Mouse (Mus musculus) G1E (cell line): ENCODE data around the gene Myo16. TPM values are rescaled to one million over a fixed set of nuclear protein-coding genes. Genes with fewer than 3 reads are reported as not detected.
A peak's percentile ranks its signal among the peaks of the same experiment; 100 is the strongest.

Source experiments
- ATAC-seq: 2 replicates; pipeline ENCODE4 v1.8.0; 2016; ENCODE audit warnings: mild to moderate bottlenecking; ENCODE audit not compliant: insufficient number of reproducible peaks, poor library complexity, low FRiP score, severe bottlenecking; ENCODE audit errors: extremely low read depth
- DNase-seq: peaks from one replicate; pipeline ENCODE4 v3.0.0; 2012; ENCODE audit warnings: low spot score
- H3K27me3 ChIP-seq: 2 replicates; pipeline ENCODE4 v1.6.1; 2012; ENCODE audit warnings: mild to moderate bottlenecking, low read length, inconsistent platforms; ENCODE audit not compliant: insufficient read depth
- H3K36me3 ChIP-seq: replicated peaks from 2 replicates; pipeline ENCODE3; 2012; ENCODE audit warnings: mild to moderate bottlenecking, inconsistent platforms
- H3K4me1 ChIP-seq: 2 replicates; pipeline ENCODE4 v1.6.1; 2012; ENCODE audit warnings: low read depth, low read length, inconsistent platforms, mixed read lengths; ENCODE audit not compliant: insufficient read depth
- H3K4me3 ChIP-seq: 2 replicates; pipeline ENCODE4 v1.5.1; 2012; ENCODE audit warnings: low read depth, mild to moderate bottlenecking, inconsistent platforms, low read length, moderate library complexity, mixed read lengths
- H3K9me3 ChIP-seq: replicated peaks from 2 replicates; pipeline ENCODE4 v1.6.1; 2012; ENCODE audit warnings: inconsistent platforms
- CTCF ChIP-seq: IDR thresholded peaks from 2 replicates; pipeline ENCODE4 v1.5.1; 2012; ENCODE audit warnings: low read depth, low read length, inconsistent platforms, mixed read lengths
- GATA1 ChIP-seq: IDR thresholded peaks from 2 replicates; pipeline ENCODE4 v1.6.1; 2012; ENCODE audit warnings: borderline replicate concordance, low read length, inconsistent platforms, mixed read lengths
- GATA2 ChIP-seq: IDR thresholded peaks from 2 replicates; pipeline ENCODE4 v1.6.1; 2012; ENCODE audit warnings: low read depth, low read length, inconsistent platforms, borderline replicate concordance
- POLR2AphosphoS5 ChIP-seq: IDR thresholded peaks from 2 replicates; pipeline ENCODE4 v1.6.1; 2012; ENCODE audit warnings: low read depth, low read length, inconsistent platforms; ENCODE audit not compliant: insufficient replicate concordance
- TAL1 ChIP-seq: conservative IDR thresholded peaks from 2 replicates; pipeline ENCODE4 v1.6.1; 2012; ENCODE audit warnings: low read depth, low read length, inconsistent platforms, mixed read lengths
- polyA plus RNA-seq: library from polyadenylated mRNA; stranded (reverse); fragments of >175 nt; gene quantifications from 2 replicates; pipeline ENCODE4 v1.2.3, GENCODE M21; 2012
- total RNA-seq, 2 experiments: library from RNA; stranded (forward) in 1 of 2; stranded (reverse) in 1 of 2; fragments of 200-1000 nt in 1 of 2; fragments of >200 nt in 1 of 2; fragmentation: Nextera tagmentation in 1 of 2; gene quantifications; 2 replicates each; pipeline ENCODE4 v1.2.3; 2014 to 2017

The Myo16 gene
- total and polyA plus RNA-seq, 3 experiments: 0.27 to 0.90 (median 0.38) TPM

DNA sequence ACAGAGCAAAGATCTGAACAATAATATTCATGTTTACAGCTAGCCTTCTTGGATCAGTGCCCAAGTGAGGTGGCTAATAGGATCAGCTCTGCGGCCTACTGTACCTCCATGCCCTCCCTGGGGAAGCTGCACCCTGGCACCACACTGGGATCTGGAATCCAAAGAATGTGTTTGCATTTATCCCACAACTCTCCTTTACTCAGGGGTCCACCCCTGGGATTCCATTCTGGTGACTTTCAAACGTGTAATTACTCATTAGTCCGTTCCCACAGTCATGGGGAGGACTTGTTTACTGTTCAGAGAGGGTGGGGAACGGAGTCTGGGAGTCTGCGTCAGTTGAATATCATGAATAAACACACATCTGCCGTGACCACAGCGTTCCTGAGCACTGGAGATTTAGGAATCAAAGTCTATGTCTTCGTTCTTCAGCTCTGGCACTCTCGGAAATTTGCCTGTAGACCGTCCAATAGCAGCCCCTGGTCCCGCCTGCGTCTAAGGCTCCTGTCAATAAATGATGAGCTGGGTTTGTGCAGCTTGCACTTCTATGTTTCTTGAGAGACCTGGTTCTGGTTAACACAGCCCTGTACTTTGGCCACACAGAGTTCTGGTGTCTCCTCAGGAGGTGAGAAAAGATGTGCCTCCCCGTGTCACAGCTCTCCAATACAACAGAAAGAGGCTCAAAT, 511.3 kb downstream of the Myo16 start:
- peaks cover 2% of the 10 kb centered on the region; the same call in 1 of the 2 replicates for H3K9me3 ChIP-seq
- no peaks in the 10 kb centered on the region for H3K36me3 ChIP-seq
- peaks cover 57% of the 10 kb centered on the region for H3K4me1 ChIP-seq
- ATAC-seq: no peak
- H3K27me3 ChIP-seq: no peaks in the 10 kb centered on the region
- DNase-seq: no peak
- no peak overlapping the region for H3K4me3 ChIP-seq
- TF ChIP-seq CTCF (no peak), GATA1 (no peak), GATA2 (no peak), POLR2AphosphoS5 (no peak), TAL1 (no peak)

DNA sequence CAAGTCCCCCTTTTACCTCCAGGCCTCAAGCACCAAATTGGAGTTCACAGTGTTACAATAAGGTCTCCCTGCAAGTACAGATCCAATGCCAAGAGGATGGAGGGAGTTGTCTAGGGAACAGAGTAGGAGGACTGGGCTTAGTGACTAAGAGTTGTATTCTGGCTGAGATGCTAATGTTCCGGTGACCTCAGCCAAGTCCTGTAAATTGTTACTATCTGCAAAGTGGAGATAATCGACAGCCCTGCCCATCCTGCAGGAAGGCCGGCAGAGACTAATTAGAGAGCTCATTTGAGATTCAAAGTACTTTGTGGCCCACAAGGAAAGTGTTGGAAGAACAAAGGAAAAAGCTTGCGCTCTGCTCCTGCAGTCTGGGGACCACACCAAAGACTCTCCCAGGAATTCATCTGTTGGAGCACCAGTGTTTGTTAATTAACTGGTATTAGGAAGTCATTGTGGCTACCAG, 512.1 kb downstream of the Myo16 start:
- DNase-seq (no peak), ATAC-seq (no peak)
- H3K4me1 ChIP-seq: peaks cover 50% of the 10 kb centered on the region
- TF ChIP-seq CTCF (no peak), GATA2 (no peak), POLR2AphosphoS5 (no peak), GATA1 (no peak), TAL1 (no peak)
- no peaks in the 10 kb centered on the region for H3K27me3 ChIP-seq
- no peaks in the 10 kb centered on the region for H3K36me3 ChIP-seq
- H3K4me3 ChIP-seq: no peak overlapping the region
- H3K9me3 ChIP-seq: peaks cover 2% of the 10 kb centered on the region; the same call in 1 of the 2 replicates

GRCm38 (mm10) chr8:10671862-10672548, 518.3 kb downstream of the Myo16 start:
- no peak overlapping the region for H3K4me3 ChIP-seq
- no peak for ATAC-seq

DNA sequence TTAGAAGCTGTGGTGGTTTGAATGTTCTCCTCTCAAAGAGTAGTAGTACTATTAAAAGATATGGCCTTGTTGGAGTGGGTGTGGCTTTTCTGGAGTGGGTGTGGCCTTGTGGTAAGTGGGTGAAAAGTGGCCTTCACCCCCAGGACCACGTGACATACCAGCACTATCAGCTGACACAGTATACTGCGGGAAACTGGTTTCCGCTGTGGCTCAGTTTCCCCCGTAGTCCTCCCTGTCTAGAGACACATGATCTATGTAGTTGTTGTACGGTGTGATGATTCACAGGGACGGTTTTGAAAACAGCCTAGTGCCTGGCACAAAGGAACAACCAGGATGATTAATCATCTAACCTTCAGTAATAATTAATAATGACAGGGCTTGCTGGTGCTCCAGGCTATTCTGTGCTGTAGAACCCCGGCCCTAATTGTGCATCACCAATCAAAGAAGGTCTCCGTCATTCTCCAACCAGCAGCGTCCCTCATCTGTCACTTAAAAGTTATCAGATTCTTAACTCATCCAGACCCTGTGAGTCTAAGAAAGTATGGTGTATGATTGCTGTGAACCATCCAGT, 524.2 kb downstream of the Myo16 start:
- no peak for ATAC-seq
- TF ChIP-seq TAL1: no peak
- no peak for TF ChIP-seq CTCF
- no peak for TF ChIP-seq GATA2
- TF ChIP-seq POLR2AphosphoS5: no peak
- no peak for TF ChIP-seq GATA1

More at GRCm38 (mm10) chr8:10671862-10672548, 518.3 kb downstream of the Myo16 start:
- Histone ChIP-seq H3K27me3 (peaks cover 9% of the 10 kb centered on the region), H3K9me3 (peaks cover 2% of the 10 kb centered on the region; the same call in 1 of the 2 replicates), H3K4me1 (peaks cover 22% of the 10 kb centered on the region), H3K36me3 (no peaks in the 10 kb centered on the region)
- DNase-seq: no peak
- TF ChIP-seq POLR2AphosphoS5: no peak
- no peak for TF ChIP-seq TAL1
- TF ChIP-seq GATA2: no peak
- TF ChIP-seq CTCF: no peak

DNA sequence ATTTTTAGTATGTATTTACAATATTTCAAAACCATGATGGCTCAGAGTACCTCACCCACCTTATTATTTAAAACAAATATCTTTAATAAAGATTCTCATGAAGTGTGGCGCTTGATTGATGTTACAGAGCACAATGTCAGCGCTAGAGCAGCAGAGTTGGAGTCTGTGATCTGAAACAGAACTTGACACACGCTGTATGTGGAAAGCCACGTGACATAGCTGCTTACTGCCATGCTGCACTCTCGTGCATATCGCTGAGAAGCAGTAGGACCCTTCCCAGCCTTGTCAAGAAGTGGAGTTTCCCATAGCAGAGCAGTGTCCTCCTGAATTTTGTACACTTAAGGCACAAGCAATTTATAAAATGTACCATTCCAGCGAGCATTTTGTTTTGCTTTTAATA, 528.2 kb downstream of the Myo16 start:
- H3K4me1 ChIP-seq: peaks cover 61% of the 10 kb centered on the region
- H3K27me3 ChIP-seq: peaks cover 24% of the 10 kb centered on the region
- DNase-seq (no peak), ATAC-seq (no peak)
- no peak overlapping the region for H3K4me3 ChIP-seq
- TF ChIP-seq CTCF: no peak
- TF ChIP-seq GATA1: no peak
- TF ChIP-seq TAL1: no peak
- no peak for TF ChIP-seq GATA2
- TF ChIP-seq POLR2AphosphoS5: no peak
- no peaks in the 10 kb centered on the region for H3K36me3 ChIP-seq
- no peaks in the 10 kb centered on the region for H3K9me3 ChIP-seq

More for the DNA sequence above, 524.2 kb downstream of the Myo16 start:
- Histone ChIP-seq H3K4me3 (no peak overlapping the region), H3K27me3 (peaks cover 24% of the 10 kb centered on the region), H3K36me3 (no peaks in the 10 kb centered on the region), H3K4me1 (peaks cover 49% of the 10 kb centered on the region), H3K9me3 (no peaks in the 10 kb centered on the region)
- DNase-seq: no peak

- DNase-seq: peak; percentile 62
- Histone ChIP-seq H3K9me3 (no peaks in the 10 kb centered on the region), H3K36me3 (no peaks in the 10 kb centered on the region), H3K4me1 (peaks cover 59% of the 10 kb centered on the region), H3K27me3 (peaks cover 28% of the 10 kb centered on the region), H3K4me3 (peak overlapping the region; percentile 50; the same call in 1 of the 2 replicates)
- TF ChIP-seq CTCF: no peak
- TF ChIP-seq TAL1: peak; percentile 27; the same call in 1 of the 2 replicates
- ATAC-seq: peak; percentile 94
These were observed 529.4 kb downstream of the Myo16 start for GRCm38 (mm10) chr8:10683088-10683487.

Other genes with a start within 250 kb of the Myo16 start
- gene Lig4, start 176.2 kb upstream of the Myo16 start, total RNA-seq (2014; fragmentation: Nextera tagmentation): 4.4 and 6.1 TPM in 2 replicates
- gene Lig4, start 176.2 kb upstream of the Myo16 start, total RNA-seq (2017): 0.87 and 1.5 TPM in 2 replicates
- gene Lig4, start 176.2 kb upstream of the Myo16 start, polyA plus RNA-seq: 0.28 and 0.38 TPM in 2 replicates
- 18.7 and 19.9 TPM in 2 replicates for gene Abhd13, start 176.2 kb upstream of the Myo16 start, total RNA-seq (2014; fragmentation: Nextera tagmentation)
- 23.5 and 24.0 TPM in 2 replicates for gene Abhd13, start 176.2 kb upstream of the Myo16 start, total RNA-seq (2017)
- gene Abhd13, start 176.2 kb upstream of the Myo16 start, polyA plus RNA-seq: 1.4 and 1.5 TPM in 2 replicates
- 1.5 TPM in 1 of 2 replicates, not detected in the other for gene Tnfsf13b, start 147.4 kb upstream of the Myo16 start, total RNA-seq (2014; fragmentation: Nextera tagmentation)
- 0.16 and 0.23 TPM in 2 replicates for gene Tnfsf13b, start 147.4 kb upstream of the Myo16 start, total RNA-seq (2017)
- gene Tnfsf13b, start 147.4 kb upstream of the Myo16 start, polyA plus RNA-seq: 0.07 TPM in 1 of 2 replicates, not detected in the other